Mouse (Mus musculus): ENCODE results near the gene Glrp1.

DNA sequence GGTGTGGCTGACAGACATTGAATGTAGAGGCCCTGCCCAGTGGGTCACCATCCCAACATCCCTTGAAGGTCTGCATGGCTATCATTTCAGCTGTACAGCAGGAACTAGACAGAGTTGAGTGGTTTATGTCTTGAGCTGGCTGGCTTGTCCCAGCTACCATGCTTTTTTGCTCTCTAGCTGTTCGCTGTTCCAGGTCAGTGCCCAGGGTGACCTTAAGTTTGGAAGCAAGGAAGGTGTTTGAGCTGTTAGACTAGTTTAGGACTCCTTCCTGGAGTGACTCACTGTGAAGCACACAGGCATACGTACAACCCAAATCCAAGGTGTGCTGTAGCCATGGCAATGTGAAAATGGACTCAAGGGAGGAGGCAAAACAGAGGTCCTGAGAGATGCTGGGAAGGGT, 41.5 kb downstream of the Glrp1 start:
- TF ChIP-seq ZC3H11A (IDR thresholded peaks at IDR 0.05; ENCODE audit: borderline replicate concordance, low read depth, low read length), result no peak
- no peak for TF ChIP-seq ZNF384 (IDR thresholded peaks at IDR 0.05; ENCODE audit: low read depth, low read length)
- no peak for TF ChIP-seq MAFK (IDR thresholded peaks at IDR 0.05; ENCODE audit: insufficient read depth, low read depth, low read length)
- TF ChIP-seq CHD2 (IDR thresholded peaks at IDR 0.05; ENCODE audit: low read depth, low read length), result no peak
